Mouse (Mus musculus) cortical plate, adult 2 months (tissue): ENCODE measurements around the gene Olfr365. TPM values are rescaled to one million over a fixed set of nuclear protein-coding genes. Genes with fewer than 3 reads are reported as not detected.

Experiments used
- H3K27ac ChIP-seq: fragments of 200-500 bp; 2 replicates; pipeline ENCODE4 v1.5.1; 2012; ENCODE audit warnings: low read length, control low read depth, inconsistent platforms; ENCODE audit not compliant: insufficient read depth
- H3K4me1 ChIP-seq: fragments of 200-500 bp; 2 replicates; pipeline ENCODE4 v1.6.1; 2011; ENCODE audit warnings: low read length; ENCODE audit not compliant: control insufficient read depth, insufficient read depth
- H3K4me3 ChIP-seq: fragments of 200-500 bp; 2 replicates; pipeline ENCODE4 v1.5.1; 2011; ENCODE audit warnings: mild to moderate bottlenecking, low read length, control low read depth; ENCODE audit not compliant: insufficient read depth
- CTCF ChIP-seq: fragments of 200-500 bp; IDR thresholded peaks from 2 replicates; pipeline ENCODE4 v1.5.1; 2011; ENCODE audit warnings: mild to moderate bottlenecking, control low read depth, low read length; ENCODE audit not compliant: insufficient read depth; ENCODE audit errors: extremely low read depth
- POLR2A ChIP-seq: fragments of 200-500 bp; IDR thresholded peaks from 2 replicates; pipeline ENCODE4 v1.6.1; 2011; ENCODE audit warnings: mild to moderate bottlenecking, low read length, control low read depth; ENCODE audit not compliant: insufficient read depth; ENCODE audit errors: extremely low read depth
- polyA plus RNA-seq: library from polyadenylated mRNA; depleted of rRNA; stranded (reverse); fragments of >200 nt; gene quantifications from 2 replicates; pipeline ENCODE4 v1.2.3, GENCODE M21; 2012; rRNA removed

Olfr365 gene
- polyA plus RNA-seq: not detected in 2 replicates

GRCm38 (mm10) chr2:37187898-37188297, at the start of gene Olfr365:
Gene Olfr365, plus strand, starts transcription at chr2:37188198.
- Histone ChIP-seq H3K4me1 (no peaks in the 10 kb centered on the region), H3K27ac (no peak within 1 kb of the TSS), H3K4me3 (no peak within 1 kb of the TSS)
- no peak for TF ChIP-seq POLR2A
- no peak for TF ChIP-seq CTCF

DNA sequence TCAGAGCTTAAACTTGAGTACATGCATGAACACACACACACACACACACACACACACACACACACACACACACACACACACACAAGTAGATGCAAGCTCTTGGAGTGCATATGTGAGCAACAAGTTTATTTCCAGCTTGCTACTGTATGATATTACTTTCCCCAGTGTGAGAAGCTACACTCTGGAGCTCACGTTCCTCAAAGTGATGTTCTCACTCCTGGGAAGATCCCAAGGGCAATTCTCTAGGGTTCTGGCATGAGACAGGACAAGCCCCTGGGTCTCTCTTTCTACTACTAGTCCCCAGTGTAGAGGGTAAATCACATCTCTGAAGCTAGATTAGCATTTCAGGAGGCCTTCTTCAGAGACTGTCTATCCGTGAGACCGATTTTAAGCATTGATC, 49.0 kb upstream of the Olfr365 start, which contains the start of gene Olfr364-ps1:
Olfr364-ps1 (plus strand) TSS at position 301 of the 400 bp plus-strand sequence.
- H3K4me3 ChIP-seq: no peak within 1 kb of the TSS
- H3K4me1 ChIP-seq: no peaks in the 10 kb centered on the region
- TF ChIP-seq CTCF (no peak), POLR2A (no peak)

GRCm38 (mm10) chr2:37211274-37211673, 23.3 kb downstream of the Olfr365 start, which contains the start of gene Olfr366:
Gene Olfr366, plus strand, starts transcription at chr2:37211574.
- H3K4me3 ChIP-seq: no peak within 1 kb of the TSS
- TF ChIP-seq POLR2A: no peak
- TF ChIP-seq CTCF: no peak
- H3K4me1 ChIP-seq: no peaks in the 10 kb centered on the region
- H3K27ac ChIP-seq: no peak within 1 kb of the TSS

More for the DNA sequence above, 49.0 kb upstream of the Olfr365 start, which contains the start of gene Olfr364-ps1:
- no peak within 1 kb of the TSS for H3K27ac ChIP-seq

Other genes starting within 250 kb of the Olfr365 start
- gene Olfr357, start 194.4 kb upstream of the Olfr365 start, polyA plus RNA-seq: not detected in 2 replicates
- not detected in 2 replicates for gene Olfr358, start 178.9 kb upstream of the Olfr365 start, polyA plus RNA-seq
- gene Olfr360, start 122.5 kb upstream of the Olfr365 start, polyA plus RNA-seq: not detected in 2 replicates
- gene Olfr361, start 98.9 kb upstream of the Olfr365 start, polyA plus RNA-seq: not detected in 2 replicates
- gene Olfr362, start 70.3 kb upstream of the Olfr365 start, polyA plus RNA-seq: not detected in 2 replicates
- gene Olfr364-ps1, start 48.9 kb upstream of the Olfr365 start, polyA plus RNA-seq: not detected in 2 replicates
- not detected in 2 replicates for gene Olfr366, start 23.4 kb downstream of the Olfr365 start, polyA plus RNA-seq
- gene Olfr368, start 138.3 kb downstream of the Olfr365 start, polyA plus RNA-seq: not detected in 2 replicates
- gene Pdcl, start 171.1 kb downstream of the Olfr365 start, polyA plus RNA-seq: 21.5 and 22.1 TPM in 2 replicates
- gene Rc3h2, start 234.7 kb downstream of the Olfr365 start, polyA plus RNA-seq: 25.2 and 25.5 TPM in 2 replicates